Mouse (Mus musculus) central nervous system, embryonic 18 days (tissue): ENCODE data around the gene Enkd1. TPM values are rescaled to one million over a fixed set of nuclear protein-coding genes. Genes with fewer than 3 reads are reported as not detected.

Experiments used
- polyA plus RNA-seq: library from polyadenylated mRNA; depleted of rRNA; stranded (reverse); fragments of >200 nt; gene quantifications from 2 replicates; pipeline ENCODE4 v1.2.3, GENCODE M21; 2012; rRNA removed

Enkd1 gene
- polyA plus RNA-seq: 22.4 and 25.1 TPM in 2 replicates

DNA sequence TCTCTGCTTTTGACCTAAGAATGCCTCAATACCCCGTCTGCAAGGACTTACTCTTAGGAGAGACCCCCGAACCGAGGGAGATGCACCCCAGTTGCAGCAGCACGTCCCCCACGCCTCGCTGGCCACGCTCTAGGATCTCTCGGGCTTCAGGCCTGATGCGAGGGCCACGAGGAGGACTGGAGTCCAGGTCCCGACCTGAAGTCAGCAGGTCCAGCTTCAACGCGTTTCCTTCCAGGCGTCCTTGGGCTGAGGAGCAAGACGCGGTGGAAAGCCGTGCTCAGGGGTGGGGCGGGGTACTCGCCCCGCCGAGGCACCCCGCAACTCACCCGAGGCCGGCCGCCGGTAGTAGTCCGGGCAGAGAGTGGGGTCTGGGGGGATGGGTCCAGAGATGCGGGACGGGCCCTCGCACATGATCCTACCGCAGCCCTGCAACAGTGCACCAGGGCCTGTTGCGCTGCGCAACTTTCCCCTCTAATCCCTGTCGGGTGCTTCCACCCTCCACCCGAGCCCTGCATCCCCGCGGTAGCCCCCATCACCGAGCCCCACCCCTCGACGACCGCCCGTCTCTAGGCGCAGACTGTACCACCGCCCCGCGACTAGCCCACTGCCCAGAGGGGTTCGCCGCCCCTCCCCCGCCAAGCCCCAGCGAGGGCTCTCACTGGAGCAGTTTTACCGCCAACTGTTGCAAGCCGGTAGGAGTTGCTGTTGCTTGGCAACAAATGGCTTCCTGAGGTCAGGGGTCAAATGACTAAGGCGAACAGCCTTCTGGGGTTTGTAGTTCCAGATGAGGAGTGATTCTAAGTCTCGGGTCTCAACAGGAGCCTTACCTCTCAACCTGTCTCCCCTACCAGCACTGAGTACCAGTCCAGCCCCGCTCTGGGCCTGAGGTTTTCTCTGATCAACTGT, at the start of gene Enkd1, which contains the start of gene 4933405L10Rik:
Gene Enkd1 (minus strand): TSS at position 713 of the 906 bp plus-strand sequence.
Gene 4933405L10Rik (plus strand): TSS at position 158 of the 906 bp plus-strand sequence.

DNA sequence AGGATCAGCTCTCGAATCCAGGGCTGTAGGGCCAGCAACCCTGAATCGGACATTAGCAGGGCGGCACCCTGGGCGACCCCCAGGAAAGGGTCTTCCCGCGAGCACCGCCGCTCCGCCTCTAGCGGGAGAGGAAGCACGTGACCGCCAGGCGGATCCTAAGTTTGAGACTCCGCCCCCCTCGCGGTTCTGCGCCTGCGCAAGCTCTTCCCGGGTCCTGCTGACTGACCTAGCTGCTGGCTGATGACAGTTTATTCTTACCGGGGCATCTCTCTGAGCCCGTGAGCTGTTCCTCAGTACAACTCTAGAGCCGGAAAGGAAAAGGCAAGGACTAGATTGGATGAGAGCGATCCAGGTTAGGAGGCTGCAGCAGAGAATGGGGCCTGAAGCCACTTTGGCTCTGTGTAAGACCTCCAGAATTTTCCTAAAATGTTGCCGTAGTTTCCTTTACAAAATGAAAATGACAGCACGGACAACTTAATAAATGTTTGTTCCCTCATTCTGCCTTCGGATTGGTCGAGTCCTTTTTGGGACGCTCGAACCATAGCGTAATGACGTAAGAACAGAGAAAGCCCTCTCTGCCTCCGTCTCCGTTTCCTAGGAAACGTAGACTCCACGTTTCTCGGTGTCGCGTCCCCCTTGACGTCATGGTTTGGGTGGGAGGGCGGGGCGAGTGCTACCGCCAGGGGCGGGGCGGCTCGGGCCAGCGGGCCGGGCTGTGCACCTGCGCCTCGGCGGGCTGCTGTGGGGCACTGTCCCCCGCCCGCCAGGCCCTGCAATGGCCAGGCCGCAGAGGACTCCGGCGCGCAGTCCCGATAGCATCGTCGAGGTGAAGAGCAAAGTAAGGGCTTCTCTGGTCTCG, 6.8 kb downstream of the Enkd1 start, which contains the start of the genes Acd and Pard6a:
Gene Acd (minus strand): TSS at position 137 of the 859 bp plus-strand sequence.
Gene Pard6a (plus strand): TSS at position 183 of the 859 bp plus-strand sequence.

DNA sequence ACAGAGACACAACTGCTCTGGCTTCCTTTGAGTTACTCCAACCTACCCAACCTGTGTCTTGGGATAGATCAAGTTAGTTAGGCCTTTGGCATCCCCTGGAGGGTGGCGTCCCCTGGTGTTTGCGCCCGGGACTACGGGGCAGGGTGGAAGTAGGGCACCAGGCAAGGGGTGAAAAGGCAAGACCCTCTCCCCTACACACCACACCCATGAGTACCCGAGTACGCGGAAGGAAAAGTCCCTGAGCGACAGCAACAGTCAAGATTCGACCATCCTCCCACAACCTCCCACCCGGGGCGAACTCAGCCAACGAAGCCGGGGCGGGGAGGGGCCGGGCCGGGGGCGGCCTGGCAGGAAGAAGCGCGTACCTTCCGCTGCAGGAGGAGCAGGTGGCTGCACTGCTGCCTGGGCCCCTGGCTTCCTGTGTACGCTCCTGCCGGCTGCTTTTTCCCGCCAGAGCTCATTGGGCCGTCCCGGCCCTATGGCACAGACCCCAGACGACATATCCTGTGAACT, 22.2 kb downstream of the Enkd1 start, which contains the start of gene Carmil2:
Gene Carmil2 (plus strand): TSS at position 479 of the 513 bp plus-strand sequence.

Other genes starting within 250 kb of the Enkd1 start
- 99.4 and 162 TPM in 2 replicates for gene Tppp3, start 236.7 kb downstream of the Enkd1 start, polyA plus RNA-seq
- 38.3 and 39.3 TPM in 2 replicates for gene Zdhhc1, start 211.3 kb downstream of the Enkd1 start, polyA plus RNA-seq
- 0.85 and 3.1 TPM in 2 replicates for gene Hsd11b2, start 189.5 kb downstream of the Enkd1 start, polyA plus RNA-seq
- gene Atp6v0d1, start 142.2 kb downstream of the Enkd1 start, polyA plus RNA-seq: 254 and 273 TPM in 2 replicates
- 28.1 and 32.8 TPM in 2 replicates for gene Ripor1, start 103.0 kb downstream of the Enkd1 start, polyA plus RNA-seq
- 38.3 and 40.0 TPM in 2 replicates for gene Ctcf, start 71.6 kb downstream of the Enkd1 start, polyA plus RNA-seq
- 0.79 and 0.87 TPM in 2 replicates for gene Agrp, start 70.8 kb downstream of the Enkd1 start, polyA plus RNA-seq
- 21.1 TPM in 2 replicates for gene Carmil2, start 21.9 kb downstream of the Enkd1 start, polyA plus RNA-seq
- gene Acd, start 7.1 kb downstream of the Enkd1 start, polyA plus RNA-seq: 53.7 and 57.3 TPM in 2 replicates
- gene Pard6a, start 7.1 kb downstream of the Enkd1 start, polyA plus RNA-seq: 50.9 and 51.0 TPM in 2 replicates
- gene 4933405L10Rik, start 555 bp downstream of the Enkd1 start, polyA plus RNA-seq: 0.12 and 0.31 TPM in 2 replicates
- gene Gfod2, start 50.5 kb upstream of the Enkd1 start, polyA plus RNA-seq: 51.6 and 57.3 TPM in 2 replicates
- 28.2 and 30.4 TPM in 2 replicates for gene Ranbp10, start 119.1 kb upstream of the Enkd1 start, polyA plus RNA-seq
- 0.36 and 0.80 TPM in 2 replicates for gene Tsnaxip1, start 119.5 kb upstream of the Enkd1 start, polyA plus RNA-seq
- gene Cenpt, start 145.1 kb upstream of the Enkd1 start, polyA plus RNA-seq: 81.1 and 83.5 TPM in 2 replicates
- gene Thap11, start 146.9 kb upstream of the Enkd1 start, polyA plus RNA-seq: 59.8 and 61.2 TPM in 2 replicates
- gene Nutf2, start 152.4 kb upstream of the Enkd1 start, polyA plus RNA-seq: 148 and 151 TPM in 2 replicates
- gene Edc4, start 172.7 kb upstream of the Enkd1 start, polyA plus RNA-seq: 62.0 and 67.9 TPM in 2 replicates
- gene Nrn1l, start 185.4 kb upstream of the Enkd1 start, polyA plus RNA-seq: 1.1 and 1.2 TPM in 2 replicates
- 14.1 and 14.4 TPM in 2 replicates for gene Pskh1, start 192.2 kb upstream of the Enkd1 start, polyA plus RNA-seq
- gene Ctrl, start 225.7 kb upstream of the Enkd1 start, polyA plus RNA-seq: 8.4 and 9.0 TPM in 2 replicates
- gene Psmb10, start 230.2 kb upstream of the Enkd1 start, polyA plus RNA-seq: 70.5 and 78.9 TPM in 2 replicates
- 4.7 and 6.6 TPM in 2 replicates for gene Lcat, start 235.2 kb upstream of the Enkd1 start, polyA plus RNA-seq